Mouse (Mus musculus) MEL (cell line): ENCODE results near the gene Chst4. TPM values are rescaled to one million over a fixed set of nuclear protein-coding genes. Genes with fewer than 3 reads are reported as not detected.

Source experiments
- DNase-seq: peaks from one replicate; pipeline ENCODE4 v3.0.0; 2011; ENCODE audit warnings: low read depth, low spot score
- H3K27ac ChIP-seq: 2 replicates; pipeline ENCODE4 v1.5.1; 2012; ENCODE audit warnings: low read depth, mild to moderate bottlenecking, control low read depth, low read length, moderate library complexity; ENCODE audit not compliant: control insufficient read depth
- H3K27me3 ChIP-seq, 2 experiments: fragments of 150-350 bp in 1 of 2; sonication (generic) in 1 of 2; 2 replicates each; pipeline ENCODE4 v1.6.1; 2012; ENCODE audit warnings: low read length in 2 of 2, mild to moderate bottlenecking in 2 of 2, improper control_type of control experiment in 1 of 2, moderate library complexity in 1 of 2; ENCODE audit not compliant: insufficient read depth in 2 of 2, control insufficient read depth in 1 of 2
- H3K36me3 ChIP-seq, 2 experiments: 2 replicates each; pipeline ENCODE4 v1.6.1; 2012 to 2014; ENCODE audit warnings: low read length in 2 of 2, improper control_type of control experiment in 1 of 2, inconsistent platforms in 1 of 2, mild to moderate bottlenecking in 1 of 2; ENCODE audit not compliant: insufficient read depth in 2 of 2, control insufficient read depth in 1 of 2
- H3K4me1 ChIP-seq, 2 experiments: fragments of 150-350 bp in 1 of 2; sonication (generic) in 1 of 2; 2 replicates each; pipeline ENCODE4 v1.6.1; 2012; ENCODE audit warnings: low read length in 2 of 2, improper control_type of control experiment in 1 of 2, mild to moderate bottlenecking in 1 of 2; ENCODE audit not compliant: insufficient read depth in 2 of 2, control insufficient read depth in 1 of 2
- H3K4me3 ChIP-seq, 2 experiments: fragments of 150-350 bp in 1 of 2; sonication (generic) in 1 of 2; 2 replicates each; pipeline ENCODE4 v1.5.1; 2012; ENCODE audit warnings: low read depth in 2 of 2, low read length in 2 of 2, mild to moderate bottlenecking in 2 of 2, moderate library complexity in 2 of 2, control low read depth in 1 of 2, improper control_type of control experiment in 1 of 2; ENCODE audit not compliant: control insufficient read depth in 1 of 2, insufficient read depth in 1 of 2
- H3K79me2 ChIP-seq: 2 replicates; pipeline ENCODE4 v1.6.1; 2012; ENCODE audit warnings: mild to moderate bottlenecking, low read length, moderate library complexity; ENCODE audit not compliant: control insufficient read depth, poor library complexity, insufficient read depth
- H3K9ac ChIP-seq: 2 replicates; pipeline ENCODE4 v1.6.1; 2012; ENCODE audit warnings: low read depth, mild to moderate bottlenecking, control low read depth, low read length, moderate library complexity; ENCODE audit not compliant: control insufficient read depth, poor library complexity, severe bottlenecking
- H3K9me3 ChIP-seq: fragments of 150-350 bp; sonication (generic); replicated peaks from 2 replicates; pipeline ENCODE4 v1.6.1; 2012; ENCODE audit warnings: mild to moderate bottlenecking, low read length, improper control_type of control experiment, moderate library complexity; ENCODE audit not compliant: insufficient read depth
- CTCF ChIP-seq, 3 experiments: IDR thresholded peaks in 2 of 3; conservative IDR thresholded peaks in 1 of 3; 2 replicates each; pipeline ENCODE4 v1.5.1; 2011 to 2012; ENCODE audit warnings: low read length in 3 of 3, low read depth in 2 of 3, mild to moderate bottlenecking in 2 of 3, improper control_type of control experiment in 1 of 3, inconsistent platforms in 1 of 3, mixed read lengths in 1 of 3, moderate library complexity in 1 of 3; ENCODE audit not compliant: control insufficient read depth in 1 of 3, insufficient read depth in 1 of 3, poor library complexity in 1 of 3, severe bottlenecking in 1 of 3
- ETS1 ChIP-seq: IDR thresholded peaks from 2 replicates; pipeline ENCODE4 v1.6.1; 2012; ENCODE audit warnings: low read depth, mild to moderate bottlenecking, inconsistent platforms, low read length, improper control_type of control experiment, moderate library complexity
- JUND ChIP-seq: IDR thresholded peaks from 2 replicates; pipeline ENCODE4 v1.6.1; 2011; ENCODE audit warnings: low read depth, mild to moderate bottlenecking, improper control_type of control experiment, low read length
- POLR2AphosphoS2 ChIP-seq: IDR thresholded peaks from 2 replicates; pipeline ENCODE4 v1.6.1; 2011; ENCODE audit warnings: low read length, improper control_type of control experiment
- POLR2AphosphoS5 ChIP-seq: IDR thresholded peaks from 2 replicates; pipeline ENCODE4 v1.6.1; 2012; ENCODE audit warnings: low read depth, borderline replicate concordance, mild to moderate bottlenecking, inconsistent platforms, low read length, moderate library complexity, mixed read lengths
- RAD21 ChIP-seq: IDR thresholded peaks from 2 replicates; pipeline ENCODE4 v1.6.1; 2011; ENCODE audit warnings: mild to moderate bottlenecking, low read depth, low read length, improper control_type of control experiment
- USF1 ChIP-seq: IDR thresholded peaks from 2 replicates; pipeline ENCODE4 v1.6.1; 2014; ENCODE audit warnings: low read depth, mild to moderate bottlenecking, inconsistent platforms, low read length, improper control_type of control experiment, moderate library complexity
- USF2 ChIP-seq, 2 experiments: IDR thresholded peaks; 2 replicates each; pipeline ENCODE4 v1.6.1; 2011 to 2012; ENCODE audit warnings: improper control_type of control experiment in 2 of 2, low read length in 2 of 2, borderline replicate concordance in 1 of 2, inconsistent platforms in 1 of 2, low read depth in 1 of 2, mild to moderate bottlenecking in 1 of 2; ENCODE audit not compliant: insufficient read depth in 1 of 2
- ZC3H11A ChIP-seq: IDR thresholded peaks from 2 replicates; pipeline ENCODE4 v1.6.1; 2012; ENCODE audit warnings: low read depth, mild to moderate bottlenecking, inconsistent platforms, low read length, improper control_type of control experiment
- ZNF384 ChIP-seq: IDR thresholded peaks from 2 replicates; pipeline ENCODE4 v1.6.1; 2012; ENCODE audit warnings: low read depth, mild to moderate bottlenecking, inconsistent platforms, low read length, improper control_type of control experiment
- polyA plus RNA-seq, 2 experiments: library from polyadenylated mRNA; stranded (reverse) in 1 of 2; unstranded in 1 of 2; fragments of >175 nt in 1 of 2; fragments of >200 nt in 1 of 2; gene quantifications; 2 replicates each; pipeline versions ENCODE4 v1.2.1 to v1.2.4; 2012; ENCODE audit warnings: low replicate concordance in 2 of 2, low read depth in 1 of 2; ENCODE audit not compliant: insufficient read length in 2 of 2, insufficient read depth in 1 of 2, missing spikeins in 1 of 2
- total RNA-seq: library from RNA; depleted of rRNA; stranded (reverse); fragments of 300-350 nt; gene quantifications from 2 replicates; pipeline ENCODE4 v1.2.3, GENCODE M21; 2012

The Chst4 gene
- total and polyA plus RNA-seq, 3 experiments = not detected

DNA sequence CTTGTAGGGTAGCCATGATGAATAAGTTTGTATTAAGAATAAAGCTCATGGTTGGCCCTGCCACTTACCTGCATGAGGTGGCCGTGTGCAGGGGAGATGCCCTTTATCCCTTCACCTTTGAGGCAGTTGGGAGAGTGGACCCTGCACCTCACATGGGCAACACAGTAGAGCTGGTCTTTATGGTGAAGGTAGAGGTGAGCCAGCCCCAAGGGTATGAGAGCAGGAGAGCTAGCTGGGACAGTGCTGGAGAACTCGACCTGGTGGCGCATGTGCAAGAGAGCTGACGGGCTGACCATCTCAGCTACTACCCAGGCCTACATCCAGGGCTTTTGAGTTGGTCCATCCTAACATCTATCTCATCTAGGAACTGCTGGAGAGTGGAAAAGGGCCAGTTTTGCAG lies 26.1 kb upstream of the Chst4 start:
- no peaks in the 10 kb centered on the region for H3K36me3 ChIP-seq
- DNase-seq = no peak
- TF ChIP-seq POLR2AphosphoS5 = no peak
- no peak for TF ChIP-seq ETS1

DNA sequence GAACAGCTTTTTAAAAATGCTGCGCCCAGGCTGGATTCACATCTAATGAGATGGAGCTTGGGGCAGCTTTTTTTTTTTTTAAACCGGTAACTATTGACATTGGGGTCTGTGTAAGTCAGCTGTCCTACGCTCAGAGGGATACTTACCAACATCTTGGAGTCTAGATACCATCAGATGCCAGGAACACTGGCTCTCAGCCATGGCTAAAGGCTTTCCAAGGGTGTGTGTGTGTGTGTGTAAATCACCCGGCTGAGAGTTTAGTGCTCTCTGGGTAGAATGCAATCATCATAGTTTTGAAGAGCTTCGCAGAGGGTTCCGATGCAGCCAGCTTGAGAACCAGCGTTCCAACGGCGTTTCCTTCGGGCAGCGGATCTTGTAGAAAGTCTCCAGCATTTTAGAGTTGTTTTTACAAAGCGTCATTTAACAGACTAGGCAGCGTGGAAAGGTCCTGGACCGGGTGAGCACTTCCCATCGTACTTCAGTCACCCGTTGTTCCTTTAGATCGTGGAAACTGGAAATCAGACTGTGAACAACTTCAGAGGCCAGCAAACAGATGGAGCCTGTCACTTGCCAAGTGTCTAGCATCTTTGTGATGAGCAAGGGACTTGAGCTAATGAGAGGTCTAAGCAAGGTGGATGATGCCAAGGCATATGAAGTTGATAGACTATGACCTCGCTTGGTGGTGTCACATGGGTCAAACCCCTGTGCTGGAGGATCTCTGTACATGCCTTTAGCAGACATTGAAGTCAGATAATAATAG lies 25.2 kb upstream of the Chst4 start:
- Histone ChIP-seq H3K27ac (no peak overlapping the region), H3K9me3 (no peaks in the 10 kb centered on the region)
- no peak for TF ChIP-seq USF1
- TF ChIP-seq ZC3H11A = no peak
- no peak for TF ChIP-seq USF2 (IDR thresholded peaks at IDR 0.05; ENCODE audit: borderline replicate concordance in 1 of 2, insufficient read depth in 1 of 2, low read depth in 1 of 2, low read length in 2 of 2)
- no peak for TF ChIP-seq ZNF384
- no peak for TF ChIP-seq POLR2AphosphoS2
- no peak for TF ChIP-seq JUND
- TF ChIP-seq RAD21 = no peak
- TF ChIP-seq, all 39 proteins: peak for 0
- no peak overlapping the region for H3K4me3 ChIP-seq
- no peaks in the 10 kb centered on the region for H3K4me1 ChIP-seq
- no peak overlapping the region for H3K9ac ChIP-seq
- no peaks in the 10 kb centered on the region for H3K27me3 ChIP-seq
- DNase-seq = no peak
- no peaks in the 10 kb centered on the region for H3K79me2 ChIP-seq
- H3K36me3 ChIP-seq = no peaks in the 10 kb centered on the region

More for the DNA sequence above, 26.1 kb upstream of the Chst4 start:
- no peaks in the 10 kb centered on the region for H3K9me3 ChIP-seq
- no peaks in the 10 kb centered on the region for H3K79me2 ChIP-seq
- H3K4me3 ChIP-seq = no peak overlapping the region
- H3K27me3 ChIP-seq = no peaks in the 10 kb centered on the region
- H3K4me1 ChIP-seq = no peaks in the 10 kb centered on the region
- H3K9ac ChIP-seq = no peak overlapping the region
- no peak overlapping the region for H3K27ac ChIP-seq

DNA sequence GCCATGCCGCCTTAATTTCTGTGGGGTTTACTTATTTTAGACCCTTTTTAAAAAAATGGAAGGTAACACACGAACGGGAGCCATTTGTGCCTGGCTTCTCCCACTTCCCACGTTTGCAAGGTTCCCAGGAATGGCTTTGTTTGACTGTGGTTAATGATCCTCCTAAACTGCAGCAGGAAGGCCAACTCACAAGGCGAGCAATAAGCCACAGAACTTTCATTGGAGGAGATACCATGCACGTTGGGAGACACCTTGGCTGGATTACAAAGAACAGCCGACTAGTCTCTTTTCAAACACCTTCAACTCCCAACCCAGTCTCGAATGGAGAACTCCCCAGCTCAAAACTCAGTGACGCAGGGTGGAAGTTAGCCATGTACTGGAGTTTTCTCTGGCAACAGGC lies 24.6 kb upstream of the Chst4 start:
- Histone ChIP-seq H3K4me3 (no peak overlapping the region), H3K36me3 (no peaks in the 10 kb centered on the region), H3K79me2 (no peaks in the 10 kb centered on the region), H3K4me1 (no peaks in the 10 kb centered on the region), H3K27me3 (no peaks in the 10 kb centered on the region), H3K27ac (no peak overlapping the region), H3K9me3 (no peaks in the 10 kb centered on the region), H3K9ac (no peak overlapping the region)
- DNase-seq = no peak
- no peak for TF ChIP-seq CTCF (IDR thresholded peaks at IDR 0.05 in 2 of 3, conservative IDR thresholded peaks at IDR 0.05 in 1 of 3; ENCODE audit: control insufficient read depth in 1 of 3, insufficient read depth in 1 of 3, low read depth in 2 of 3, low read length in 3 of 3, poor library complexity in 1 of 3, severe bottlenecking in 1 of 3)
